Mouse (Mus musculus): ENCODE data around the gene Ntng1.

The Ntng1 gene

GRCm38 (mm10) chr3:109931021-109931420, 212.8 kb downstream of the Ntng1 start:
- no peak for DNase-seq (ENCODE audit: low read depth)

- no peak for DNase-seq (ENCODE audit: low read depth)
Observed at GRCm38 (mm10) chr3:109923788-109924187, 220.0 kb downstream of the Ntng1 start.

GRCm38 (mm10) chr3:109918996-109919395, 224.8 kb downstream of the Ntng1 start:
- DNase-seq (ENCODE audit: low read depth) = no peak

GRCm38 (mm10) chr3:109917926-109918694, 225.7 kb downstream of the Ntng1 start:
- DNase-seq (ENCODE audit: low read depth) = no peak

GRCm38 (mm10) chr3:109917077-109917476, 226.7 kb downstream of the Ntng1 start:
- DNase-seq (ENCODE audit: low read depth) = no peak

- DNase-seq (ENCODE audit: low read depth) = no peak
Observed at GRCm38 (mm10) chr3:109914226-109914625, 229.6 kb downstream of the Ntng1 start.

- no peak for DNase-seq (ENCODE audit: low read depth)
Observed at GRCm38 (mm10) chr3:109890600-109890999, 253.2 kb downstream of the Ntng1 start.

- no peak for DNase-seq (ENCODE audit: low read depth)
Observed at GRCm38 (mm10) chr3:109885672-109886071, 258.1 kb downstream of the Ntng1 start.

GRCm38 (mm10) chr3:109879061-109879460, 264.8 kb downstream of the Ntng1 start:
- no peak for DNase-seq (ENCODE audit: low read depth)

- DNase-seq (ENCODE audit: low read depth) = no peak
Observed at GRCm38 (mm10) chr3:109871986-109872385, 271.8 kb downstream of the Ntng1 start.

GRCm38 (mm10) chr3:109858276-109858675, 285.5 kb downstream of the Ntng1 start:
- no peak for DNase-seq (ENCODE audit: low read depth)

GRCm38 (mm10) chr3:109854449-109855155, 289.2 kb downstream of the Ntng1 start:
- DNase-seq (ENCODE audit: low read depth) = no peak

- no peak for DNase-seq (ENCODE audit: low read depth)
Observed at GRCm38 (mm10) chr3:109846660-109847059, 297.2 kb downstream of the Ntng1 start.

- DNase-seq (ENCODE audit: low read depth) = no peak
Observed at GRCm38 (mm10) chr3:109825806-109826205, 318.0 kb downstream of the Ntng1 start.

GRCm38 (mm10) chr3:109822803-109823474, 320.9 kb downstream of the Ntng1 start:
- no peak for DNase-seq (ENCODE audit: low read depth)

- DNase-seq (ENCODE audit: low read depth) = no peak
Observed at GRCm38 (mm10) chr3:109818821-109819685, 324.8 kb downstream of the Ntng1 start.

- DNase-seq (ENCODE audit: low read depth) = no peak
Observed at GRCm38 (mm10) chr3:109809065-109809464, 334.7 kb downstream of the Ntng1 start.

GRCm38 (mm10) chr3:109807211-109807934, 336.4 kb downstream of the Ntng1 start:
- no peak for DNase-seq (ENCODE audit: low read depth)

- no peak for DNase-seq (ENCODE audit: low read depth)
Observed at GRCm38 (mm10) chr3:109804145-109804544, 339.7 kb downstream of the Ntng1 start.

GRCm38 (mm10) chr3:109803616-109804015, 340.2 kb downstream of the Ntng1 start:
- DNase-seq (ENCODE audit: low read depth) = no peak

- DNase-seq (ENCODE audit: low read depth) = no peak
Observed at GRCm38 (mm10) chr3:109797354-109797753, 346.5 kb downstream of the Ntng1 start.

All from c-Kit-positive CD71-negative TER-119-negative erythroid progenitor cells, embryonic 14.5 days (primary cell).